Mouse (Mus musculus) kidney, postnatal 0 days (tissue): Measurements from ENCODE around the gene Palm2. TPM values are rescaled to one million over a fixed set of nuclear protein-coding genes. Genes with fewer than 3 reads are reported as not detected.
A peak's percentile ranks its signal among the peaks of the same experiment; 100 is the strongest.

ENCODE experiments used
- ATAC-seq: fragments of 200-750 bp; cut with Nextera tagmentation; replicated peaks from 2 replicates; pipeline ENCODE4 v1.8.0; 2017; ENCODE audit warnings: low read depth, moderate number of reproducible peaks, moderate TSS enrichment, moderate library complexity; ENCODE audit not compliant: low FRiP score
- DNase-seq: peaks from one replicate; pipeline ENCODE4 v3.0.0-alpha.2; 2016; ENCODE audit warnings: low spot score
- H3K27ac ChIP-seq: fragments of 300-500 bp; sonication (generic); 2 replicates; pipeline ENCODE4 v1.5.1; 2014; ENCODE audit warnings: mild to moderate bottlenecking
- H3K27me3 ChIP-seq: fragments of 300-500 bp; sonication (generic); 2 replicates; pipeline ENCODE4 v1.6.1; 2014; ENCODE audit warnings: low read length, mixed read lengths; ENCODE audit not compliant: insufficient read depth
- H3K36me3 ChIP-seq: fragments of 300-500 bp; sonication (generic); 2 replicates; pipeline ENCODE4 v1.6.1; 2014; ENCODE audit warnings: low read length, mixed read lengths; ENCODE audit not compliant: insufficient read depth
- H3K4me1 ChIP-seq: fragments of 300-500 bp; sonication (generic); replicated peaks from 2 replicates; pipeline ENCODE4 v1.6.1; 2014; ENCODE audit warnings: antibody characterized with exemption, low read length, mixed read lengths; ENCODE audit not compliant: insufficient read depth
- H3K4me2 ChIP-seq: fragments of 300-500 bp; sonication (generic); 2 replicates; pipeline ENCODE4 v1.6.1; 2014; ENCODE audit warnings: mild to moderate bottlenecking, low read length, moderate library complexity, mixed read lengths
- H3K4me3 ChIP-seq: fragments of 300-500 bp; sonication (generic); replicated peaks from 2 replicates; pipeline ENCODE4 v1.5.1; 2014; ENCODE audit warnings: low read depth, low read length
- H3K9ac ChIP-seq: fragments of 300-500 bp; sonication (generic); 2 replicates; pipeline ENCODE4 v1.6.1; 2014; ENCODE audit warnings: low read depth, low read length
- H3K9me3 ChIP-seq: fragments of 300-500 bp; sonication (generic); replicated peaks from 2 replicates; pipeline ENCODE4 v1.6.1; 2016; ENCODE audit warnings: low read length, inconsistent platforms, mixed read lengths
- CTCF ChIP-seq: IDR thresholded peaks from 2 replicates; pipeline ENCODE4 v1.5.1; 2016; ENCODE audit warnings: antibody characterized with exemption, low read depth, mild to moderate bottlenecking, moderate library complexity
- WGBS: fragments of 180-500 bp; shearing (Covaris S2); extraction: QIAGEN DNeasy Blood & Tissue Kit; methylation state at CpG from one replicate; pipeline ENCODE4 v1.1.7; 2014; 5-methylcytosine and 5-hydroxymethylcytosine counted together
- polyA plus RNA-seq: library from polyadenylated mRNA; unstranded; fragments of >200 nt; fragmentation: Nextera tagmentation; extraction: Ambion mirVana; gene quantifications from 2 replicates; pipeline ENCODE4 v1.2.1, GENCODE M21; 2015

The Palm2 gene
- polyA plus RNA-seq, 1 experiment from 2014 or later: 0.54 TPM

- ATAC-seq: no peak
- Histone ChIP-seq H3K4me2 (no peak overlapping the region), H3K27ac (peak overlapping the region; percentile 60), H3K36me3 (no peaks in the 10 kb centered on the region), H3K9me3 (no peaks in the 10 kb centered on the region), H3K4me1 (peaks cover 5% of the 10 kb centered on the region; the same call in 1 of the 2 replicates), H3K4me3 (no peak overlapping the region), H3K27me3 (no peaks in the 10 kb centered on the region), H3K9ac (no peak overlapping the region)
- WGBS: 92% methylated on average over 7 of the region's 7 CpGs
- TF ChIP-seq CTCF: no peak
- no peak for DNase-seq
Observed at GRCm38 (mm10) chr4:57704575-57704974, 270.5 kb downstream of the Palm2 start.

DNA sequence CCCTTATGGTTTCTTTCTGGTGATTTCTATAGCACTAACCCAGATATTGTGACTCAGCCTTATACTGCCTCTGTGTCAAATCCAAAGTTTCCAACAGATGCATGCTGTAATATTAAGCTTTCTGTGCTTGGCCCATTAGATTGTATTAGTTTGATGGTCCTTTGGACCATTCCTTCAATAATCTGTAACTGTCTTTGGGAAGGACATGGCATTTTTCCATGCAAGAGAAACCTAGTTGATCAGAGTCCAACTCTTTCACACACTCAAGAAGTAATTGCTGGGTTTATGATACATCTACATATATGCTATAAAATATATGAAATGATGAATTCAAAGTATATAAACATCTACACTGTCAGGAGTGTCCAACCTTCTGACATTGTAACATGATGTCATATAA, 281.8 kb downstream of the Palm2 start:
- DNase-seq (no peak), ATAC-seq (no peak)
- Histone ChIP-seq H3K9me3 (no peaks in the 10 kb centered on the region), H3K36me3 (no peaks in the 10 kb centered on the region), H3K4me1 (no peaks in the 10 kb centered on the region), H3K27me3 (no peaks in the 10 kb centered on the region), H3K4me3 (no peak overlapping the region), H3K9ac (no peak overlapping the region), H3K4me2 (no peak overlapping the region), H3K27ac (no peak overlapping the region)
- TF ChIP-seq CTCF: no peak

DNA sequence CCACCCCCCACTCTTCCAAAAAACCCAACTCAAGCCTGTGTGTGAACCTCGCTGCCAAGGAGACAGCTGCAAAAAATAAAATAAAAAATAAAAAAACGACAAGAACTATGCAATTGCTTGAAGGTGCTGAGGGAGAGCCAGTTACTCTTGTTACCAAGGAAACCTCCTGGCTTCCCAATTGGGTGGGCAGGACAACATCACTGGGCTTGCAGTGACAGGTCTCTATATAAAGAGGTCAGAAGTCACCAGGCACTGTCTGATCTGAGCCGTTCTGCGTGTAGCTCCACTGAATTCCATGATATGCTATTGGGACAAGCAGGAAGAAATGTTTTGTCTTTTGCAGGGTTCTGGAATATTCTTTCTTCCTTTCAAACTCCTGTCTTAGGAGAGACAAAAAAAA, 282.7 kb downstream of the Palm2 start:
- H3K4me3 ChIP-seq: no peak overlapping the region
- no peak overlapping the region for H3K27ac ChIP-seq
- H3K36me3 ChIP-seq: no peaks in the 10 kb centered on the region
- H3K4me1 ChIP-seq: no peaks in the 10 kb centered on the region
- H3K9me3 ChIP-seq: no peaks in the 10 kb centered on the region
- WGBS: 49% methylated on average over 4 of the region's 4 CpGs
- no peaks in the 10 kb centered on the region for H3K27me3 ChIP-seq
- H3K9ac ChIP-seq: no peak overlapping the region
- DNase-seq (no peak), ATAC-seq (no peak)
- no peak overlapping the region for H3K4me2 ChIP-seq
- no peak for TF ChIP-seq CTCF

GRCm38 (mm10) chr4:57717354-57717753, 283.3 kb downstream of the Palm2 start, which contains the start of gene Akap2:
Gene Akap2, plus strand, starts transcription at chr4:57717657.
- 81% methylated on average over 9 of the region's 9 CpGs for WGBS
- Histone ChIP-seq H3K27me3 (no peaks in the 10 kb centered on the region), H3K9ac (no peak within 1 kb of the TSS), H3K36me3 (no peaks in the 10 kb centered on the region), H3K4me3 (no peak within 1 kb of the TSS), H3K4me1 (no peaks in the 10 kb centered on the region), H3K9me3 (no peaks in the 10 kb centered on the region), H3K4me2 (no peak within 1 kb of the TSS), H3K27ac (no peak within 1 kb of the TSS)
- ATAC-seq (no peak), DNase-seq (no peak)
- TF ChIP-seq CTCF: no peak

DNA sequence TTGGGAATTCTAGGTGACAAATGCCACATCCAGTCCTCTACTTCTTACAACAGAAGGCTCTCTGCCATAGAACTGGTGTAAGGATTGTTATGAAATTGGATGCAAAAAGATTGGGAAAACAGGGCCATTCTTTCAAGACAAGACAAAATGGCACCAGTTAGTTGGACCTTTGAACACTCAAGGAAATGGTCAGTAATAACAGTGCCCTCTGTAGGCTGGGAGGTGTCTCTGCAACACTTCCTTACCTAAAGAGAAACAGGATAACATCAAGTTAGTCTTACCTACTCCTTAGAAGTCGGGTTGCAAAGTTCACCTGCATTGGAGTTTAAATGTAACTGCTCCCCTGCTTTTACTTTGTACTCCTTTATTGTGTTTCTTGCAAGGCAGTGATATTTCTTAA, 285.3 kb downstream of the Palm2 start:
- 91% methylated on average over 1 of the region's 1 CpGs for WGBS
- ATAC-seq: no peak
- H3K4me3 ChIP-seq: no peak overlapping the region

DNA sequence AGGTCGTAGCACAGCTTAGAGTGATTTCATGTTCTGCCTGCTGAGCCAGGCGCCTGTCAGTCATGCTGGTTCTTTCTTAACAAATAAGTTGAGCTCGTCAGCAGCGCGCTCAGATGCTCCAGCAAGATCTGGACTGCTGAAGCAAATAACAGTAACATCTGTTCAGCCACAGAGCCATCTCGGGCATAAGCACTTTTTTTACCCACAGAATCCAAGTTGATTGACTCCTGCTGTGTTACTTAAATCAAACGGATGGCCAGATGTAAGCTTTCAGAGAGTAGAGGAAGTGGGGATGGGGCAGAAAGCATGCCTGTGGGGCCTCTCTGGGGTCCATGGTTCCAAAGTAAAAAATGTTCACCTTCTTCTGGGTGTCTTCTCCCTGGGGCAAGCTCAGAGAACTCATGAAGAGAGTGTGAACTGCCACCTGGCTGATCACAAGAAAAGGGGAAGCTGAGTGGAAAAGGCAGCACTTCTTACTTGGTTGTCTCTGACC, 286.9 kb downstream of the Palm2 start:
- H3K9ac ChIP-seq: no peak overlapping the region
- no peak for TF ChIP-seq CTCF
- H3K4me1 ChIP-seq: no peaks in the 10 kb centered on the region
- no peak overlapping the region for H3K4me3 ChIP-seq
- H3K4me2 ChIP-seq: no peak overlapping the region
- no peaks in the 10 kb centered on the region for H3K9me3 ChIP-seq
- no peak overlapping the region for H3K27ac ChIP-seq
- 49% methylated on average over 7 of the region's 7 CpGs for WGBS
- ATAC-seq: no peak
- H3K27me3 ChIP-seq: no peaks in the 10 kb centered on the region
- no peak for DNase-seq
- no peaks in the 10 kb centered on the region for H3K36me3 ChIP-seq

More for the DNA sequence above, 285.3 kb downstream of the Palm2 start:
- H3K4me1 ChIP-seq: no peaks in the 10 kb centered on the region
- H3K27me3 ChIP-seq: no peaks in the 10 kb centered on the region
- no peaks in the 10 kb centered on the region for H3K9me3 ChIP-seq
- H3K4me2 ChIP-seq: no peak overlapping the region
- DNase-seq: no peak
- H3K27ac ChIP-seq: no peak overlapping the region
- H3K36me3 ChIP-seq: no peaks in the 10 kb centered on the region
- no peak overlapping the region for H3K9ac ChIP-seq
- no peak for TF ChIP-seq CTCF

- no peak overlapping the region for H3K27ac ChIP-seq
- H3K9me3 ChIP-seq: no peaks in the 10 kb centered on the region
- DNase-seq: no peak
- TF ChIP-seq CTCF: no peak
- WGBS: 81% methylated on average over 4 of the region's 4 CpGs
- ATAC-seq: no peak
- no peak overlapping the region for H3K4me2 ChIP-seq
- no peaks in the 10 kb centered on the region for H3K27me3 ChIP-seq
- no peaks in the 10 kb centered on the region for H3K4me1 ChIP-seq
- H3K4me3 ChIP-seq: no peak overlapping the region
- no peak overlapping the region for H3K9ac ChIP-seq
- no peaks in the 10 kb centered on the region for H3K36me3 ChIP-seq
Observed at GRCm38 (mm10) chr4:57722296-57722695, 288.2 kb downstream of the Palm2 start.
